Mouse (Mus musculus) cerebellum, adult 11 months (tissue): ENCODE measurements around the gene Cask.
A peak's percentile ranks its signal among the peaks of the same experiment; 100 is the strongest.

ENCODE experiments used
- DNase-seq: peaks from one replicate; pipeline ENCODE4 v3.0.0; 2022

Cask gene

GRCm38 (mm10) chrX:13506376-13506775 lies 344.8 kb downstream of the Cask start:
- DNase-seq = no peak

- no peak for DNase-seq
Observed at GRCm38 (mm10) chrX:13504389-13504788, 346.8 kb downstream of the Cask start.

GRCm38 (mm10) chrX:13502862-13503375 lies 348.2 kb downstream of the Cask start:
- no peak for DNase-seq

- no peak for DNase-seq
Observed at GRCm38 (mm10) chrX:13500284-13500683, 350.9 kb downstream of the Cask start.

GRCm38 (mm10) chrX:13494892-13495703 lies 356.1 kb downstream of the Cask start:
- DNase-seq = no peak

- DNase-seq = no peak
Observed at GRCm38 (mm10) chrX:13492922-13493321, 358.2 kb downstream of the Cask start.

- no peak for DNase-seq
Observed at GRCm38 (mm10) chrX:13490941-13491340, 360.2 kb downstream of the Cask start.

- DNase-seq = no peak
Observed at GRCm38 (mm10) chrX:13489761-13490160, 361.4 kb downstream of the Cask start.

GRCm38 (mm10) chrX:13489001-13489400 lies 362.2 kb downstream of the Cask start:
- DNase-seq = no peak

GRCm38 (mm10) chrX:13484447-13484846 lies 366.7 kb downstream of the Cask start:
- DNase-seq = no peak

GRCm38 (mm10) chrX:13482576-13482975 lies 368.6 kb downstream of the Cask start:
- DNase-seq = no peak

GRCm38 (mm10) chrX:13479570-13479969 lies 371.6 kb downstream of the Cask start:
- DNase-seq = no peak

- DNase-seq = no peak
Observed at GRCm38 (mm10) chrX:13478298-13478697, 372.9 kb downstream of the Cask start.

- DNase-seq = no peak
Observed at GRCm38 (mm10) chrX:13477596-13477995, 373.6 kb downstream of the Cask start.

GRCm38 (mm10) chrX:13475382-13475781 lies 375.8 kb downstream of the Cask start:
- DNase-seq = no peak

GRCm38 (mm10) chrX:13472751-13473225 lies 378.4 kb downstream of the Cask start:
- no peak for DNase-seq

- DNase-seq = no peak
Observed at GRCm38 (mm10) chrX:13471925-13472324, 379.2 kb downstream of the Cask start.

- peak; percentile 59 for DNase-seq
Observed at GRCm38 (mm10) chrX:13469160-13470116, 381.7 kb downstream of the Cask start.

GRCm38 (mm10) chrX:13467121-13467571 lies 384.0 kb downstream of the Cask start:
- DNase-seq = peak; percentile 48
